Mouse (Mus musculus): ENCODE measurements at regions not wholly inside any gene's neighbourhood (a gene's known extent, or its start where the extent isn't known, plus 50 kb on each side); places are given as distances from the start of the nearest gene placed in this dataset.
"Not testable (repeated sequence)": the region's sequence is repeated elsewhere in the genome, so short reads cannot be mapped to it uniquely, and the experiment has no call there.

DNA sequence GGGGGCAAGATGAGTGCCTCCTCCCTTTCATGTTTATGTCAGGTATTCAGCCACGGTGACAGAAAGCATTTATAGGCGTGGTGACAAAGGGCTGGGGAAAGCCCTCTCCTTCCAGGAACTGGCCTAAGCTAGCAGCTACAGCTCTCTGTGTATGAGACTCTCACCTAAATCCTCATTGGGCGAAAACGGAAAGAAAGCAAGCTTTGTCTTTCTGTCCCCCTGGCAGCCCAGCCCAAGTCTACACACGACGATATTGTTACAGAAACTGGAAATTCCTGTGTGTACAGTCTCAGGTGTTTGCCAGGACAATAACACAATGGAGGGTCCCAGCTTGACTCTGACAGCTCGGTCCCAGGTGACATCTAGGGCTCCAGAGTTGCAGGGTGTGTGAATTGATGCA lies 60.0 kb downstream of the Dact2 start:
- no peak for DNase-seq

DNA sequence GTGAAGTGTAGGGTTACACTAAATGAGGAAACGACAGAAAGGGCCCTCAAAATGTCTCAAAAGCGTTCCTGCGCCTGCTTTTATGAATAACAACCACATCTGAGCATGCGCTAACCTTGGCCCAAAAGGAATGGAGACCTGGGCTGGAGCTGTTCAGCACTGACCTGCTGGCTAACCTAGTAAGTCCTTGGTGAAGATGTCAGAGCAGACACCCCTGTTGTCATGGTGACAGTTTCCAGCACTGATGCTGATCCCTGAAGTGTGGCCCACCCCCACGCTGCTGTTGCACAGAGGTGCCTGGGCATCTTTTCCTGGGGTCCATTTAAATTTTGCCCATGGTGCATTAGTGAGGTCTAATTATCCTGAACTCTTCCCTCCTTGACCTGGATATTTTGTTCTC lies 62.4 kb downstream of the Dact2 start:
- DNase-seq = no peak

DNA sequence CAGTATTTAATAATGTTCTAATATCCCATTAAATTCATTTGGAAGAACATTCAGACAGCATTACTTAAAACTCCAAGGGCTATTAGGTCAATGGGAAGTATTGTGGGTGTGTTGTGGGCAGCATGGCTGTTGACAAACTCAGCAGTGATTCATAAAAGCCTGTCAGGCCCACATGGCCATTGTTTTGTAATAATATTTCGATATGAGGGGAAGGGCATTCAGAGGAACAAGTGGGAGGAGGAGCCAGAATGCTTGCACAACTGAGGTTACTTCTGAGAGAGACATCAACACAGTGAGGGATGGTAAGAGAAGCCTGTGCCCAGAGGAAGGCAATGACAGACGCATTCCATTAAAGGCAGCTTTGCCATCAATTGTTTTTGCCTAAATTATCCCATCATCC lies 63.8 kb downstream of the Dact2 start:
- no peak for DNase-seq

DNA sequence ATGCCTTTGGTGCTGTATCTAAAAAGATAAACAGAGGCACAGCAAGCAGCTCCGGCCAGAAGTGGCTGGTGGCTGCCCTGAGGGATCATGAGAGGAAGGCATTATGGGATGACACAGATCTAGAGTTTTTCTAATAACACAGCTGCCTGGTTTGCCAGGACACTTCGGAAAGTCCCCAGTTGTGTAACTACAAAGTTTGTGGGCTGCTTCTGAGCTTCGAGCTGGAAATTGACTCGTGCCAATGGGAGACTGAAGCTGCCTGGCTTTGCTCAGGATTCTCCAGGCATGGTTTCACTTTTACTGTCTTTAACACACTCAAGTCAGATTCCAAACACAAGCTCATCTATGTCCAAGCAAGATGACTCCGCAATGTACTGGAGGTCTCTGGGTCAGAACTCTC lies 65.2 kb downstream of the Dact2 start:
- no peak for DNase-seq

DNA sequence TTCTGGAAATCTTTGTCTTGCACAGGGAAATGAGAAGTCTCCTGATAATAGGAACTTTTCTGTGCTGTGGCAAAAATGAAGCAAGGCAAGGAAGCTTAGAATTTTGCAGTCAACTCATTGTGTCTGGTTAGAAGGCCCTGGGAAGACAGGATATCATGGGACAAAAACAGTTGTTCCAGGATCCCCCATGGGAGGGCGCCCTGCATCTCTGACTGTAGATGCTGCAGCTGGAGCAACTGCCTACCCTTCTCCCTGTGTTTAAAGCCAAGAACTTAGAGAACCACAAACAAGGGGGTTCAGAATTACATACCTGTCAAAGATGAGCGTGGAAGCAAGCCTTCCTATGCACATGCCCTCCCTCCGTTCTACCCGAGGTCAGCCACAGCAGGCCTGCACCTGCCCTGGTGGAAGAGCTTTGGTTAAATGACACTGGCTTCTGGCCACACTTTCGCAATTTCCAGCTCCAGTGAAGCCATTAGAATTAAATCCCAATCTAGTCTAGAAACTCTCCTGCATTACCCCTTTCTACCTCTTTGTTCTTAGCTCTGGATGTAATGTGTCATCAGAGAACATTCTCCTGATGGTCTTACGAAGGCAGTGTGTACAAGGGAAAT lies 67.3 kb downstream of the Dact2 start:
- peak; percentile 62 for DNase-seq

DNA sequence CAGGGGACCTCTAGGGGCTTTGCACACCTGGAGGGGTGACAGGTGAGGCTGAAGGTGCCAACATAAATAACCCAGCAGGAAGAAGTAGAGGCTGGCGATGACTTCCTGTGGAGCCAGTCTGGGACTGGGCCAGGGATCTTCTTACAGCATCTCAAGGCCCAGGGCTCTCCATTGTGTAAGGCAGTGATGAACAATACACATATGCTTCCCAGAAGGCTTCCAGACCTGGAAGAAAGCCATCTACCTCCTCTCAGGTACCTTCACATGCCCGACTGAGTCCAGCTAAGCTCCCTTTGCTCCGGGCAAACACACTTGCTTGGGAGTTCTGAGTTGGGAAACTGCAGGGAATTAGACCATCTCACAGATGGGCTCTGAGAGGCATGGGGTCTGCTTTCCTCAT lies 69.5 kb downstream of the Dact2 start:
- DNase-seq = no peak

DNA sequence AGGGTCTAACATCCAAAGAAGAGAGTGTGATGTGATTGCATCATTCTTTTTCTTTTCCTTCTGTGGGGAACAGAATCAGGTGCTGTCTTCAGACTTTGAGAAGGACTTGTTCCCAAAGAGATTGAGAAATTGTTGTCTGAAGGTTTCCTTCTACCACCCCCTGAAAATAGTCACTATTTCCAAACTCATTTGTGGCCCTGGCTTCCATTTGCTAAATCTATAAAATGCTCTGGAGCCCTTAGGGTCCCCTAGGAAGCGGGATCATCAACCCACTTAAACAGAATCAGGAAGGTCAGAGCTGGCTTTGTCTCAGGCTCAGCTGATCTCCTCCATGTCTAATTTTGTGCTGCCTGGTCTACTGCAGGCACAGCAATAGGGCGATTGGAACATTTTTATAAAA lies 70.1 kb downstream of the Dact2 start:
- no peak for DNase-seq

DNA sequence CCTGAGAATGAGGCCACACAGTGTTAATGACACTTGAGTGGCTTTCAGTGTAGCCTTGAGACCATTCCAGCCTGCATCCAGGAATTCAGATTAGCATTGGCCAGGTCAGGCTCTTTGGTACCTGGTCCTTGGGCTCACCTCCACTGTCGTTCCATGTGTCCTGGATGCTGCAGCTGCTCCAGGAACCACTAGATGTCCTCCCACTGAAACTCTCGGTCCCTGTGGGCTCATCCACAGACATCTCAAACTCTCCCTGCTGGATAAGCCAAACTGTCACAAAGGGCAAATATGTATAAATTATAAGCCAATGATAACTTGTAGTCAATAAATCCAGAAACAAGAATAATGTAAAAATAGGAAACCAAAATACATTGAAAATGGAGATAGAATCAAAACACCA lies 67.7 kb upstream of the Gm7358 start:
- DNase-seq = not testable (repeated sequence)

DNA sequence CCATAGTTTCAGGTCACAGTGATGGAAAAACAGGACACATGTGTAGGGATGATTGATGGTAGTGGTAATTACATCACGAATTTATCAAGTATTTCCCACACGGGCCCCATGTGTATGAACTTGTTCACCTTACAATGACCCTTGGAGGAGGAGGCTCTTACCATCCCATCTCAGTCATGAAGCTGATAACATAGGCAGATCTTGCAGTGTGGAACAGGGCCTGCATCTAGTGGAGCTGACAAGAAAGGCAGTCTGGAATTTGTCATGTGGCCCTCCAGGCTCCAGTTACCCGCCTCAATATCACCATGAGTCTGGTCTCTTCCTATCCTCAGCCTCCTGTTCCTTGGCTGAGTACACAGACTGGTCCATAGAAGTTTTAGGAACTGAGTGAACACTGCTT lies 59.5 kb upstream of the Gm7358 start:
- no peak for DNase-seq

DNA sequence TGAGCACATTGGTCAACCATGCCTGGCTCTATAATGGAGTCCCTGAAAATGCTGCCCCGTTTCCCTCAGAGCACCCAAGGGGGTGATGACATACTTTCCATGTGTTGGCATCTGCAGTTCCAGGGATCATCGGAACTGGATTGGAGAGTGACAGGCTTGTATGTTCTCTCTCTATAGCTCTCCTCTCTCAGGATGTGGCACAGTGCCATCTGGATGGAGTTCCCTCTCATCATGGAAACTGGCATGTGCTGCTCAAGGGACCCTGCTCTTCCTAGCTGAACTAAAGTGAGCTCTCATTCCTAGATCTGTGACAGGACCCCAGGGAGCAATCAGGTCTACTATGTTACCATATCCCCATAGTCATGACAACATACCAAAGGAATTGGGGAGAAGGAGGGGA lies 56.9 kb upstream of the Gm7358 start:
- peak; percentile 16 for DNase-seq

DNA sequence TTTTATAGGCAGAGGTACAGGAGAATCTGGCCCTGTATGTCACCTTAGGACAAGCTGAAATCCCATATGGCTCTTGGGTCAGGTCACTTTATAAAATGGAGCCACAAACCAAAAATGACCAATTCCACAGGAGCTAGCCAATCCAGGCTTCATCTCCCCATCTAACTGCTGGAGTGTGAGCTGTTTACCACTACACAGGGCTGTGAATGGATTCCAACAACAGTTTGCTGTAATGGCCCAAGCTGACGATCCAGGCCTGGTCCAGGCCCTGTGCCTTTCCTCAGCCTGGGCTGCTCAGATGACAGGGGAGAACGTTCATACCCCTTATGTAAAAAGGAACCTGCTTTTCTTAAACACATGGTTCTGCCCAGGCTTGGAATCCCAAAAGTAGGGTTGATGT lies 55.5 kb upstream of the Gm7358 start:
- no peak for DNase-seq

DNA sequence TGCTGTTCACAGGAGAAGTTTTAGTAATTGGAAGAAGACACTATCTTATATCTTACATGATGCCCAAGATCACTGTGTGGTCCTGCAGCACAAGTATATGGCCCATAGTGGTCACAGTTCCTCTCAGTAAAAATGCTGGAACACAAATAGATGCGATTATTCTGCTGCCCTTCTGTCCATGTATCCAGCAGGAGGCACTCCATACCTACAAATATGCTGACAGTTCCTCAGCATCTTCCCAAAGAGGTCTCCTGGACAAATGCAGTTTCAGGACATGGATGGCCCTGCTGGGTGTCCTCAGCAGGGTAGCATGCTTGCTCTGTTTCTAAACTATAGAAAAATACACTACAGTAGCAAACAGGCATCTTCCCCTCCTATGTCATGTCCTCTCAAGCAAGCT lies 52.4 kb upstream of the Gm7358 start:
- not testable (repeated sequence) for DNase-seq
